Mouse (Mus musculus) thymus, adult 2 months (tissue): Measurements from ENCODE around the gene Mindy4.

Source experiments
- CTCF ChIP-seq: fragments of 200-500 bp; IDR thresholded peaks from 2 replicates; pipeline ENCODE4 v1.5.1; 2012; ENCODE audit warnings: mild to moderate bottlenecking, control low read depth, low read length, moderate library complexity, borderline replicate concordance; ENCODE audit not compliant: control insufficient read depth, poor library complexity, insufficient read depth; ENCODE audit errors: extremely low read depth
- POLR2A ChIP-seq: fragments of 200-500 bp; IDR thresholded peaks from 2 replicates; pipeline ENCODE4 v1.6.1; 2012; ENCODE audit warnings: mild to moderate bottlenecking, low read length, control low read depth, moderate library complexity; ENCODE audit not compliant: control insufficient read depth, poor library complexity, insufficient read depth; ENCODE audit errors: extremely low read depth

DNA sequence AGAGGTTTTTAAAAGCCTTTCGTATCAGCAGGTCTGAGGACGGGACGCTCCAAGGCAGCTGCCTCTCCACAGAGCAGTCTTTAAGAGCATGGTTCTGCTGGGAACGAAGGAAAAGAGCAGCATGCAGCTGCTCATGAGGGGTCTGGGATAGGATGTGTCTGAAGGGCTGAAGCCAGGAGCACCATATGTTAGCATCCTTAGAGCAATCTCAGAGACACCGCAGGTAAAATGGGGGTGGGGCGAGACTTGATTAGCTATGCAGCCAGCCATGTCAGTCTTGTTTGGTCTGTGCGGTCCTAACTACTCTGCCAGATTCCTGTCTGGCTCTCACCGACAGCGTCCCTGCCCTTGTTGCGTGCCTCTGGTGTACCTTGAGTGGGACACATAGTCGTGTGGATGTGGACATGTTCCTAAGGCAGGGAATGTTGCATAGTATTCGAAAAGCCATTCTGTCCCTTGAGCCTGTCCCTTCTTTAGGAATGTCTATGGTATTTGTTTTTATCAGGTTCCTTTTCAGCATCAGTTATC is 43.8 kb downstream of the Mindy4 start:
- TF ChIP-seq POLR2A = no peak
- no peak for TF ChIP-seq CTCF
